Mouse (Mus musculus) neural tube, embryonic 15.5 days (tissue): Measurements from ENCODE around the gene Cox5b. TPM values are rescaled to one million over a fixed set of nuclear protein-coding genes. Genes with fewer than 3 reads are reported as not detected.
"Not testable (repeated sequence)": the region's sequence is repeated elsewhere in the genome, so short reads cannot be mapped to it uniquely, and the experiment has no call there.

Experiments used
- ATAC-seq: fragments of 200-750 bp; cut with Nextera tagmentation; 2 replicates; pipeline ENCODE4 v1.8.0; 2017; ENCODE audit warnings: mild to moderate bottlenecking, moderate TSS enrichment, moderate library complexity; ENCODE audit not compliant: low FRiP score
- H3K27ac ChIP-seq: fragments of 300-500 bp; sonication (generic); replicated peaks from 2 replicates; pipeline ENCODE4 v1.5.1; 2015; ENCODE audit warnings: mild to moderate bottlenecking, inconsistent platforms
- H3K27me3 ChIP-seq: fragments of 300-500 bp; sonication (generic); replicated peaks from 2 replicates; pipeline ENCODE4 v1.6.1; 2015; ENCODE audit warnings: inconsistent platforms
- H3K36me3 ChIP-seq: fragments of 300-500 bp; sonication (generic); 2 replicates; pipeline ENCODE4 v1.6.1; 2015; ENCODE audit warnings: inconsistent platforms
- H3K4me1 ChIP-seq: fragments of 300-500 bp; sonication (generic); 2 replicates; pipeline ENCODE4 v1.6.1; 2015; ENCODE audit warnings: inconsistent platforms
- H3K4me2 ChIP-seq: fragments of 300-500 bp; sonication (generic); 2 replicates; pipeline ENCODE4 v1.6.1; 2015; ENCODE audit warnings: inconsistent platforms, mild to moderate bottlenecking, moderate library complexity
- H3K4me3 ChIP-seq: fragments of 300-500 bp; sonication (generic); replicated peaks from 2 replicates; pipeline ENCODE4 v1.5.1; 2015; ENCODE audit warnings: mild to moderate bottlenecking, inconsistent platforms
- H3K9ac ChIP-seq: fragments of 300-500 bp; sonication (generic); replicated peaks from 2 replicates; pipeline ENCODE4 v1.6.1; 2015; ENCODE audit warnings: mild to moderate bottlenecking, inconsistent platforms
- H3K9me3 ChIP-seq: fragments of 300-500 bp; sonication (generic); replicated peaks from 2 replicates; pipeline ENCODE4 v1.6.1; 2016; ENCODE audit warnings: inconsistent platforms
- WGBS: fragments of 180-500 bp; shearing (Covaris S2); methylation state at CpG from one replicate; pipeline ENCODE4 v1.1.7; 2015; ENCODE audit warnings: mixed read lengths; 5-methylcytosine and 5-hydroxymethylcytosine counted together
- polyA plus RNA-seq: library from polyadenylated mRNA; unstranded; fragments of >200 nt; fragmentation: Nextera tagmentation; extraction: Ambion mirVana; gene quantifications from 2 replicates; pipeline ENCODE4 v1.2.1, GENCODE M21; 2015

The Cox5b gene
- polyA plus RNA-seq, 1 experiment from 2014 or later = 899 TPM

DNA sequence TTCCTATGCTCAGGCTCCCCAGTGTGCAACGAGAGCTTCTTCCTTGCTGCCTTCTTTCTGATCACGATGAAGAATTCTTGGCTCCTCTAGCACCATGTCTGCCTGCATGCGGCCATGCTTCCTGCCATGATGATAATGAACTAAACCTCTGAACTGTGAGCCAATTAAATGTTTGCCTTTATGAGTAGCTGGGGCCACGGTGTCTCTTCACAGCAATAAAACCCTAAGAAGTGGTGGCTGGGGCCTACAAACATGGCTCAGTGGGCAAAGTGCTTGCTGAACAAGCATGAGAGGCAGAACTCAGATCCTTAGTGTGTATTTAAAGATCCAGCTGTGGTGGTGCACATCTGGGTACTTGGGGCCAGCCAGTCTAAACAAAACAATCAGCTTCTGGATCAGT, 25.3 kb upstream of the Cox5b start:
- no peaks in the 10 kb centered on the region for H3K9me3 ChIP-seq
- H3K36me3 ChIP-seq = no peaks in the 10 kb centered on the region
- H3K27me3 ChIP-seq = no peaks in the 10 kb centered on the region
- no peak overlapping the region for H3K4me3 ChIP-seq
- H3K9ac ChIP-seq = no peak overlapping the region
- WGBS = 41% methylated on average over 4 of the region's 4 CpGs
- H3K4me2 ChIP-seq = no peak overlapping the region
- ATAC-seq = no peak
- H3K27ac ChIP-seq = no peak overlapping the region
- H3K4me1 ChIP-seq = no peaks in the 10 kb centered on the region

DNA sequence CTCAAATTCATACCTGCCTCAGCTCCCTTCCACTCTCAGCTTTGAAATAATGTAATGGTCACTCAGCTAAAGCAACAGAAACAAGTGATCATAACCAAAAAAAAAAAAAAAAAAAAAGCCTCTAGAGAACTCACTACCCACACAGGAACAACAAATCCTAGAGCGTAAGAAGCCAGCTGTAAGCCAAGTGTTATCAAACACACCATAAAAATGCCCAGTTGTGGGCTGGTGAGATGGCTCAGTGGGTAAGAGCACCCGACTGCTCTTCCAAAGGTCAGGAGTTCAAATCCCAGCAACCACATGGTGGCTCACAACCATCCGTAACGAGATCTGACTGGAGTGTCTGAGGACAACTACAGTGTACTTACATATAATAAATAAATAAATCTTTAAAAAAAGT, 23.2 kb upstream of the Cox5b start:
- H3K4me1 ChIP-seq, H3K27me3 ChIP-seq, H3K36me3 ChIP-seq, ATAC-seq, H3K9ac ChIP-seq, H3K4me3 ChIP-seq, H3K27ac ChIP-seq, H3K4me2 ChIP-seq, H3K9me3 ChIP-seq: not testable (repeated sequence)
- WGBS = 62% methylated on average over 4 of the region's 4 CpGs

DNA sequence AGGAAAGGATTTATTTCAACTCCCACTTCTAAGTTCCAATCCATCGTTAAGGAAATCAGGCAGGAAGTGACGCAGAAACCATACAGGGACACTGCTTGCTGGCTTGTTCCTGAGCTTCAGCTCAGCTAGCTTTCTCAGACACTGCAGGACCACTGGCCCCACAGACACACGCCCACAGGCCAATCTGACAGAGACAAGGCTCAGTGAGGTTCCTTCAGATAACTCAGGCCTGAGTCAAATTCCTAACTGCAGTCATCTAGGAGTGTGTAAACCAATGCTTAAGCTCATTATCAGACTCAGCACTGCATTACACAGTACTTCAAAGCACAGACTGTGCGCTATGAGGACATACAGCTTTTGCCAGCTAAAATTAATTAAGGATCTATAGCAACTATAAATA, 21.0 kb upstream of the Cox5b start:
- Histone ChIP-seq H3K27ac (no peak overlapping the region), H3K4me2 (no peak overlapping the region), H3K9ac (no peak overlapping the region), H3K9me3 (no peaks in the 10 kb centered on the region), H3K27me3 (no peaks in the 10 kb centered on the region), H3K4me1 (no peaks in the 10 kb centered on the region), H3K4me3 (no peak overlapping the region), H3K36me3 (no peaks in the 10 kb centered on the region)
- no peak for ATAC-seq
- WGBS = 79% methylated on average over 4 of the region's 4 CpGs

DNA sequence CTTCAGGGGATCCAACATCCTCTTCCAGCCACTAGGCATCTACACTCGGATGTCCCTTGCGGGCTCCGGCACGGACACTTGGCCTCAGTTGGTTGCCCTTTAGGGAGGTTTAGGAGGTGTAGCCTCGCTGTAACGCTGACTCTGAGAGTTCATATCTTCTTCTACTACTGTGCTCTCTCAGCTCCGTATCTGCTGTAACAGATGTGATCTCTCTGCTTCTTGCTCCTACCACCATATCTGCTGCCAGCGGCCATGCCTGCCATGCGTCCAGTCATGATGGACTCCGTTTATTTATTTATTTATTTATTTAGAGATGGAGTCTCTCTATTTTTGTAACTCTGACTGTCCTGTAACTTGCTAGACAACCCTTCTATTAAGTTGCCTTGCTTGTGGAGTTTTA, 20.0 kb upstream of the Cox5b start:
- ATAC-seq = no peak
- Histone ChIP-seq H3K27ac (no peak overlapping the region), H3K9me3 (no peaks in the 10 kb centered on the region), H3K27me3 (no peaks in the 10 kb centered on the region), H3K9ac (no peak overlapping the region), H3K4me1 (no peaks in the 10 kb centered on the region), H3K4me3 (no peak overlapping the region), H3K4me2 (no peak overlapping the region), H3K36me3 (no peaks in the 10 kb centered on the region)
- WGBS = 95% methylated on average over 10 of the region's 10 CpGs

DNA sequence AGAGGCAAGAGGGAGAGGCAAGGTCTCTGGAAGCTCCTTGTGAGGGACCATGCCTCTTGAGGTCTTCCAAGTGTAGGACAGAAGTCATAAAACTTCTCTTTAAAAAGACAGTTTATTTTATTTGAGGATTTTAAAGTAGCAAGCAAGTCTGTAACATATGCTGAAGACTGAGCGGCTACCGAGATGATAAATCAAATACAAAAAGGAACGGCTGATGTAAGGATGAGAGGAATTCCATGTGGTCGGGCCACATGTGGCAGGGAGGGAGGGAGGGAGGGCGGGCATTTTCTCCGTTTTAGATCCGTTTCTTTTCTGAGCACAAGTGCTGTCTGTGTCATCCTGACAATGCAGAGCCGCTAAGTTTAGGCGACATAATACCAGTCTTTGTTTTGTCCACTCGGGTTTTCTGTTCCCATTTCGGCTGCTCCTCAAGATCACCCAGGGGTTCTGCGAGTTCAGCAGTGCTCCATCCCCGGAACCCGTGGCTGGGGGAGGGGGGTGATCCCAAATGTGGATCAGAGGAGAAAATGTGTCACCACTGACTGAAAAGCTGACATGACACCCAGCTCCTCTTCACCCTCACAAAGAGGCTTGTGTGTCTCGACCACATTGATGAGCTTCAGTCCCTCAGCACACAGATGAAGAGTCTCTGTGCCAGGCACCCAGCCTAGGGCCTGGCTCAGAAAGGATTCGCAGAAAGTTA, 18.4 kb upstream of the Cox5b start:
- Histone ChIP-seq H3K9me3 (no peaks in the 10 kb centered on the region), H3K4me1 (no peaks in the 10 kb centered on the region), H3K27ac (no peak overlapping the region), H3K4me2 (no peak overlapping the region), H3K4me3 (no peak overlapping the region), H3K9ac (no peak overlapping the region), H3K27me3 (no peaks in the 10 kb centered on the region), H3K36me3 (no peaks in the 10 kb centered on the region)
- WGBS = 46% methylated on average over 16 of the region's 16 CpGs
- ATAC-seq = no peak

DNA sequence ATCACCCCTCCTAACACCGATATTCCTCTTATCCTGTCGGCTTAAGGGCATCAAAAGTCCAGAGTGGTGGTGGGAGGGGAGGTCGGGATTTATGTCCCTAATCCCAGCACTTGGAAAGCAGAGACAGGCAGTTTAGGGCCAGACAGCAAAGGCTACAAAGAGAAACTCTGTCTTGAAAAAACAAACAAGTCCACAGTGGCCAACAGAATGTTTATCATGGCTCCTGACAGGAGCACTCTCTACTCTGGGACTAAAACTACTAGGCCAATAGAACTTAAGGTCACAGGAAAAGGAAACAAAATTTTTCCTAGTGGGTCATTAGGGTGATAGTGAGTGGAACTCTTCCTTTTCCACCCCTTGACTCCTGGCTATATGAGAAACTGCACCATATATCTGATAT, 16.3 kb upstream of the Cox5b start:
- no peak overlapping the region for H3K4me3 ChIP-seq
- no peak overlapping the region for H3K9ac ChIP-seq
- no peak overlapping the region for H3K4me2 ChIP-seq
- H3K9me3 ChIP-seq = no peaks in the 10 kb centered on the region
- no peaks in the 10 kb centered on the region for H3K4me1 ChIP-seq
- no peaks in the 10 kb centered on the region for H3K36me3 ChIP-seq
- 57% methylated on average over 3 of the region's 3 CpGs for WGBS
- no peak overlapping the region for H3K27ac ChIP-seq
- H3K27me3 ChIP-seq = no peaks in the 10 kb centered on the region
- no peak for ATAC-seq

DNA sequence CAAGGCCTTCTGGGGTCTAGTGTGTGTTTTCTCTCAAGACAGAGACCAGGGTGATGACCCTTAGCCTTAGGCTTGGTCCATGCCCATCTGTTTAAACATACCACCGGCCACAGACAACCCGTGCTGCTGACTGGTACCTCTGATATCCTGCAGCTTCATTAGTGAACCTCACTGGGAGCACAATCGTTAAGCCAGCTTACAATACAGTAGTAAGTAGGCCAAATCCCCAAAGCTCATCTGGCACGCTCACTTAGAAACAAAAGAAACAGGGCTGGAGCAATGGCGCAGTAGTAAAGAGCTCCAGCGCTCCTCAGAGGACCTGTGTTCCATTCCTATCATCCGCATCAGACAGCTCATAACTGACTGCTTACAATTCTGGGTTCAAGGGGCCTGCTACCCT, 10.4 kb upstream of the Cox5b start:
- H3K4me1 ChIP-seq = 0 out of 2 replicates have a peak, but pooled peaks cover 2% of the 10 kb centered on the region
- no peaks in the 10 kb centered on the region for H3K36me3 ChIP-seq
- no peak overlapping the region for H3K4me2 ChIP-seq
- no peak overlapping the region for H3K4me3 ChIP-seq
- H3K27me3 ChIP-seq = no peaks in the 10 kb centered on the region
- no peak overlapping the region for H3K27ac ChIP-seq
- H3K9ac ChIP-seq = no peak overlapping the region
- no peak for ATAC-seq
- WGBS = 62% methylated on average over 7 of the region's 7 CpGs
- H3K9me3 ChIP-seq = no peaks in the 10 kb centered on the region

DNA sequence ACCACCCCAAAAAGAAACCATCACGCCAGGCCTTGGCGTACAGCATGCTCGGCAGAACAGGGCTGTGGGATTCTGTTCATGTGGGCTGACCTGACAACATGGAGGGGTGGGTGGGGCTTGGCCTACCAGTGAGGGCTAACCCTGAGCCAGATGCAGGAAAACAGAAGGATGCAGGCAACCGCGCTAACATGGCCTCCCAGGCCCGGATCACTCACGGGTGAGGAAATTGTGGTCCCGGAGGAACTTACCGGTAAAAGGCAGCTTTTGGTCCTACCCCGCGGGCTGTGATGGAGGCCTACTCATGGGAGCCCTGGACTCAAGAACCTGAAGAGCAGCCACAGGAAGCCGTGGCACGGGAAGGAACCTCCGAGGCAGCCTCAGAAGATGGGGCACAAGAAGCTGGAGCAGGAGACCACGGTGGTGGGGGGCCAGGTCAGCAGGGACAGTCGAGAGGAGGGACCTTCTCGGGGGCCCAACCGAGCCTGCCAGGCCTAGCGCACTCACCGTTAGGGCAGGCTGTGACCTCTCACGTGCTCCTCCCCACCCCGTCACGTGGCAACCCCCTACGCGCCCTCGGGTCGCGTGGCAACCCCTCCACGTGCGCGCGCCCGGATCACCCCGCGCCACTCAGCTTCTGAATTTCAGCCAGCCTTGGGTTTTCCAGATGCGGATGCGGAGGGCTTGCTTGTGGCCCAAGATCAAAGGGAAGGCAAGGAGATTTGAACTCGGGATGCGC, 8.5 kb upstream of the Cox5b start, which contains the start of gene Fam178b:
Fam178b (minus strand) TSS at position 564 of the 736 bp plus-strand sequence.
- 0 out of 2 replicates have a peak, but pooled peaks cover 2% of the 10 kb centered on the region for H3K4me1 ChIP-seq
- H3K36me3 ChIP-seq = no peaks in the 10 kb centered on the region
- WGBS = 91% methylated on average over 39 of the region's 39 CpGs
- H3K27me3 ChIP-seq = no peaks in the 10 kb centered on the region
- no peaks in the 10 kb centered on the region for H3K9me3 ChIP-seq
- H3K9ac ChIP-seq = no peak within 1 kb of the TSS
- H3K4me2 ChIP-seq = no peak within 1 kb of the TSS
- no peak within 1 kb of the TSS for H3K27ac ChIP-seq
- ATAC-seq = no peak
- no peak within 1 kb of the TSS for H3K4me3 ChIP-seq

DNA sequence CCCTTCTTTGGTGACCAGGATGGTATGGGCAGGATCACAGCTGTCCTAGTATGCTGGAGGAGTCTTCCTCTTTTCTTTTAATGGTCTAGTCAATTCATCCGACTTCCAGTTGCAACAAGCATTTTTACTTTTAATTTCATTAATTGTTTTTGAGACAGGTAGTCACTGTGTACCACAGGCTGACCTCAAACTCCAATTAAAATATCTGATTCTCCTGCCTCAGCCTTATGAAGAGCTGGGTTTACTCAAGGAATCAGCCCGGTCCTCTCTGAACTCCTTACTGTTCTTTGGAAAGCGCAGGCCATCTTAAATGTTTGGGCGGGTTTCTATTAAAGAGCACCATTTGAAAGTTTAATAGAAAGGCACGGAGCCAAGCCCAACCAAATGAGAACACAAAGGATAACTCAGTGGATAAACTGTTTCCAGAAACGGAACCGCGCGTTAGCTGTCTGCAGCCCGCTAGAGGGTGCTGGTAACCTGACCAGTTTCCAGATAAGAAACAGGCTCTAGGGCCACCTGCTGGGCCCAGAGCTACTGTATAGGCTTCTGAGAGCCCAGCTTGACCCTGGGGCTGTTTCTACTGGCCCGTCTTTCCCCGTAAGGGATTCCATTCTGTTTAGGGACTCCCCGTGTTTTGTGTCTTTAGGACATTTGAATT, 7.3 kb upstream of the Cox5b start:
- Histone ChIP-seq H3K9me3 (no peaks in the 10 kb centered on the region), H3K4me1 (0 out of 2 replicates have a peak, but pooled peaks cover 2% of the 10 kb centered on the region), H3K36me3 (no peaks in the 10 kb centered on the region), H3K4me3 (no peak overlapping the region), H3K27ac (no peak overlapping the region), H3K27me3 (no peaks in the 10 kb centered on the region), H3K4me2 (no peak overlapping the region), H3K9ac (no peak overlapping the region)
- 10% methylated on average over 13 of the region's 13 CpGs for WGBS
- ATAC-seq = peak; percentile 75

DNA sequence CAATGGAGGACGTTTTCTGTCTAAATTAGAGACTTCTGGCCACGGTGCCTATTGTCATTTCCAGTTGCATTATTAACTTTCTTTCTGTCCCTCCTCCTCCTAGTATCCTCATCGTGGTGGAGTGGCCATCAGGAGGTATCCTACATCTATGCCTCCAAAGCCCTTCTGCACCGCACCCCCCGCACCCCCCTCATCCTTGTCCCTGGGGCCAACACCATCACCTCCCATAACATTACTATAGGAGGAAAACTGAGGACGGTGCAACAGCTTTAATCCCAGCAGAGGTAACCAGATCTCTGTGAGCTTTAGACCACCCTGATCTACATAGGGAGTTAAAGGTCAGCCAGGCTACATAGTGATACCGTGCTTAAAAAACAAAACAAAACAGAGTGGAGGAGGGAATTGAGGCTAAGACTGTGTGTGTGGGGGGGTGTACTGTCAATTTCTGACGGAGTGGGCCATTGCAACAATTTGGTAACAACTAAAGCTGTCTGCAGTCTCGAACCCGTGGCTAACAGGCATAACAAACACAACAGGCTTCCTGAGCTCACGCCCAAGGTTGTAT, 496 bp upstream of the Cox5b start:
- 64% methylated on average over 11 of the region's 11 CpGs for WGBS
- Histone ChIP-seq H3K4me1 (peaks cover 13% of the 10 kb centered on the region), H3K9ac (peak overlapping the region; percentile 34; the same call in 1 of the 2 replicates), H3K9me3 (no peaks in the 10 kb centered on the region), H3K4me2 (peak overlapping the region; percentile 76), H3K4me3 (peak overlapping the region; percentile 68), H3K27ac (peak overlapping the region; percentile 71), H3K36me3 (peaks cover 13% of the 10 kb centered on the region), H3K27me3 (no peaks in the 10 kb centered on the region)
- ATAC-seq = peak; percentile 35

DNA sequence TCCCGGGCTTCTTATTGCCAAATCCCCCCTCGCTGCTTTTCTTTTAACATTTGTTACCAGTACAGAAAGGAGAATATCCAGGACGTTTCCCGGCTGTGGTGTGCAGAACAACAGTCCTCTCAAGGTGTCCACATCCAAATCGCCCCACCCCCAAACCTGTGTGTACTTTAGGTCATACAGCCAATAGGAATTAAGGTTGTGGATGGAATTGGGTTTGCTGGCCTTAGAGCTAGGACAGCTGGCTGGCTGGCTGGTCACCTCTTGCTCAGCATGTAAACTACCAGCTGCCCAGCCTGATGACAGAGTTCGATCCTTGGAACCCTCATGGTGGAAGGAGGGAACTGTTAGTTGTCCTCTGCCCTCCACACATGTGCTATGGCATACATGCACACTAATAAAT, 3.6 kb downstream of the Cox5b start:
- Histone ChIP-seq H3K36me3 (peaks cover 27% of the 10 kb centered on the region), H3K4me3 (no peak overlapping the region), H3K4me2 (no peak overlapping the region), H3K9ac (no peak overlapping the region), H3K27me3 (no peaks in the 10 kb centered on the region), H3K9me3 (no peaks in the 10 kb centered on the region), H3K27ac (no peak overlapping the region), H3K4me1 (peaks cover 15% of the 10 kb centered on the region)
- 91% methylated on average over 6 of the region's 6 CpGs for WGBS
- no peak for ATAC-seq
